Mouse (Mus musculus) forebrain, embryonic 15.5 days (tissue): ENCODE results near the gene Slc38a2. TPM values are rescaled to one million over a fixed set of nuclear protein-coding genes. Genes with fewer than 3 reads are reported as not detected.

ENCODE experiments used
- ATAC-seq: fragments of 200-750 bp; cut with Nextera tagmentation; replicated peaks from 2 replicates; pipeline ENCODE4 v1.8.0; 2017; ENCODE audit warnings: mild to moderate bottlenecking, moderate TSS enrichment, moderate library complexity
- H3K27ac ChIP-seq: fragments of 300-500 bp; sonication (generic); replicated peaks from 2 replicates; pipeline ENCODE4 v1.5.1; 2015; ENCODE audit warnings: mild to moderate bottlenecking, inconsistent platforms
- H3K27me3 ChIP-seq: fragments of 300-500 bp; sonication (generic); 2 replicates; pipeline ENCODE4 v1.6.1; 2015; ENCODE audit warnings: inconsistent platforms
- H3K36me3 ChIP-seq: fragments of 300-500 bp; sonication (generic); 2 replicates; pipeline ENCODE4 v1.6.1; 2015; ENCODE audit warnings: mild to moderate bottlenecking, inconsistent platforms
- H3K4me1 ChIP-seq: fragments of 300-500 bp; sonication (generic); 2 replicates; pipeline ENCODE4 v1.6.1; 2015; ENCODE audit warnings: inconsistent platforms
- H3K4me2 ChIP-seq: fragments of 300-500 bp; sonication (generic); replicated peaks from 2 replicates; pipeline ENCODE4 v1.6.1; 2015; ENCODE audit warnings: mild to moderate bottlenecking, inconsistent platforms
- H3K4me3 ChIP-seq: fragments of 300-500 bp; sonication (generic); 2 replicates; pipeline ENCODE4 v1.5.1; 2015; ENCODE audit warnings: mild to moderate bottlenecking, inconsistent platforms
- H3K9ac ChIP-seq: fragments of 300-500 bp; sonication (generic); replicated peaks from 2 replicates; pipeline ENCODE4 v1.6.1; 2015; ENCODE audit warnings: mild to moderate bottlenecking, inconsistent platforms
- H3K9me3 ChIP-seq: fragments of 300-500 bp; sonication (generic); 2 replicates; pipeline ENCODE4 v1.6.1; 2016; ENCODE audit warnings: inconsistent platforms
- WGBS: fragments of 180-500 bp; shearing (Covaris S2); methylation state at CpG from one replicate; pipeline ENCODE4 v1.1.7; 2015; ENCODE audit warnings: mixed read lengths; 5-methylcytosine and 5-hydroxymethylcytosine counted together
- polyA plus RNA-seq: library from polyadenylated mRNA; unstranded; fragments of >200 nt; fragmentation: Nextera tagmentation; extraction: Ambion mirVana; gene quantifications from 2 replicates; pipeline ENCODE4 v1.2.1, GENCODE M21; 2015

The Slc38a2 gene
- polyA plus RNA-seq, 1 experiment from 2014 or later, result 157 TPM

DNA sequence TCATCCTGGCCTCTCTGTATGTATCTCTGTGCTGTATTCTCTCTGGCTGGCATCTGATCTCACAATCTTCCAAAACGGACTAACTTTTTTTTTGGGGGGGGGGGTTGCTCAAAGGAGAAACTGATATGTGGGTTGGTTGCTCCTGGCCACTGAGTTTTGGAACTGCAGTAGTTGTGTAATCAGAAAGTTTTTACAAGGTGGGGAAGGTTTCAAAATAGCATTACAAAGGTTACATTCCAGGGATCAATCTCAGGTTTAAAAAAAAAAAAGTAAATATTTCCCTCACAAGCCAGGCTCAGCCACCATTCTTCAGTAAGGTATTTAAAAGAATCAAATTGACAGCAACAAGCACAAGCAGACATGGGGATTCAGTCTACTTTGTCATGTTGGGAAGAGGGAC lies 25.4 kb downstream of the Slc38a2 start:
- no peak overlapping the region for H3K4me2 ChIP-seq
- H3K9ac ChIP-seq, result no peak overlapping the region
- no peaks in the 10 kb centered on the region for H3K36me3 ChIP-seq
- H3K4me1 ChIP-seq, result no peaks in the 10 kb centered on the region
- WGBS, result 79% methylated on average over 1 of the region's 1 CpGs
- no peaks in the 10 kb centered on the region for H3K9me3 ChIP-seq
- H3K27ac ChIP-seq, result no peak overlapping the region
- peaks cover 3% of the 10 kb centered on the region; the same call in 1 of the 2 replicates for H3K27me3 ChIP-seq
- no peak for ATAC-seq
- no peak overlapping the region for H3K4me3 ChIP-seq

DNA sequence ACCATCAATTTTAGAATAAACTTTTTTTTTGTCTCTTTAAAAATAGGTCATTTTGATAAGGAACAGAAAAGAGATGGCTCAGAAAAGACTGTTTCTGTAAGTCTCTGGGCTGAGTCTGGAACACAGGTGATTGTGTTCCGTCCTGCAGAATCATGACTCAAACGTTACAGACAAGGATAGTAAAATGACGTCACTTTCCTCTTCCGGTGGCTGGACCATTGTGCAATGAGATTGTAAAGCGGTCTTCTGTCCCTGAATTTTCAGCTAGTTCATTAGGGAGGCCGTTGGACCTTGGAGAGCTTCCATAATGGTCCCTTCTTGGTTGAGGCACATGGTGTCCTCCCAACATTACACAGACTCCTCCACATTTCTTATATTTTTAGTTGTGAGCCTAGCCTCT lies 29.8 kb downstream of the Slc38a2 start:
- 84% methylated on average over 6 of the region's 6 CpGs for WGBS

GRCm38 (mm10) chr15:96666663-96667062 lies 32.9 kb downstream of the Slc38a2 start:
- Histone ChIP-seq H3K27me3 (no peaks in the 10 kb centered on the region), H3K4me3 (peak overlapping the region; percentile 8; the same call in 1 of the 2 replicates), H3K27ac (no peak overlapping the region), H3K4me2 (peak overlapping the region; percentile 28), H3K9me3 (no peaks in the 10 kb centered on the region), H3K36me3 (no peaks in the 10 kb centered on the region), H3K4me1 (no peaks in the 10 kb centered on the region), H3K9ac (no peak overlapping the region)
- ATAC-seq, result 0 out of 2 replicates have a peak, but pooled peaks have one; percentile 38
- 4% methylated on average over 7 of the region's 7 CpGs for WGBS

More for the DNA sequence above, 29.8 kb downstream of the Slc38a2 start:
- no peaks in the 10 kb centered on the region for H3K9me3 ChIP-seq
- H3K9ac ChIP-seq, result no peak overlapping the region
- H3K4me1 ChIP-seq, result no peaks in the 10 kb centered on the region
- no peak overlapping the region for H3K4me3 ChIP-seq
- no peaks in the 10 kb centered on the region for H3K36me3 ChIP-seq
- H3K27me3 ChIP-seq, result no peaks in the 10 kb centered on the region
- H3K27ac ChIP-seq, result no peak overlapping the region
- no peak overlapping the region for H3K4me2 ChIP-seq
- no peak for ATAC-seq

DNA sequence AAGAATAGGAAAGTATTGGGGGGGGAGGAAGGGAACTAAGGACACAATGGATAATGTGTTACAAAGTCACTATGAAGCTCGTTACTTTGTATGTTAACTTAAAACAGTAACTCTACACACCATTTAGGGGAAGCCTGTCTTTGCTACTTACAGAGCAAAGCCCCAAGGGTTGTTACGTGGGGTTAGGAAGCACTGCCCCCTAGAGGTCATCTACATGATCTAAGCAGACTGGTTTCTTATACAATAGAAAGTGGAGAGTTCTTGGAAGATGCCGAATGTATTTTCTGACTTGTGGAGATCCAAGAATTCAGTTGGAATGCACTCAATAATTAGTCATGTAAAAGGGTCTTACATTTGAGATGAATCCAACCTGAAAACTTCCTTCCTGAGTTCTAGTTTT lies 33.6 kb downstream of the Slc38a2 start:
- 7% methylated on average over 3 of the region's 3 CpGs for WGBS
- Histone ChIP-seq H3K4me3 (no peak overlapping the region), H3K9ac (no peak overlapping the region), H3K27me3 (no peaks in the 10 kb centered on the region), H3K9me3 (no peaks in the 10 kb centered on the region), H3K4me1 (no peaks in the 10 kb centered on the region), H3K4me2 (no peak overlapping the region), H3K27ac (no peak overlapping the region), H3K36me3 (no peaks in the 10 kb centered on the region)
- peak; percentile 84; the same call in 1 of the 2 replicates for ATAC-seq

DNA sequence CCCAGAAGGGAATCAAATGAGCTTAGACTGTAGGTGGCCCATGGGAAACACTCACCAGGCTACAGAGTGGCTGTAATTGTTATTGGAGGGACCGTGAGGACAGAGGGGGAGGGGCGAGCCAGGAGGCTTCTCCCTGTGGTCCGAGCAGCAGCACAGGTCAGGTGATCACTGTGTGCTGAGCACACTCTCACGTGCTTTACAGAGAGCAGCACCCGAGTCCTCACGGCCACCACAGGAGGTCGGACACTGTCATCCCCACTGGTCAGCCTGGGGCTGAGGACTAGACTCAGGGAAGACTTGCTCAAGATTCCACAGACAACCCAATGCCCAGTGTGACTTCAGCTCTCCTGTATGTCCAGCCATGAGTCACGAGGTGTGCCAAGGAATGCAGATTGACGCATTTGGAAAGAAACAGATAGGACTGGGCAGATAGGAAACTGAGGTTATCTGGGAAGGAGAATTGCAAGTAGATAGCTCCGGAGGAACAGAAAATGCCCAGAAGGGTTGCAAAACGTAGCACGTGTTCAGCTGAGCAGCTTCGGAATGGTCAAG lies 38.9 kb downstream of the Slc38a2 start:
- 70% methylated on average over 13 of the region's 13 CpGs for WGBS
- H3K9me3 ChIP-seq, result no peaks in the 10 kb centered on the region
- no peak overlapping the region for H3K9ac ChIP-seq
- H3K27me3 ChIP-seq, result no peaks in the 10 kb centered on the region
- no peak overlapping the region for H3K4me2 ChIP-seq
- H3K36me3 ChIP-seq, result no peaks in the 10 kb centered on the region
- H3K4me3 ChIP-seq, result no peak overlapping the region
- no peak overlapping the region for H3K27ac ChIP-seq
- H3K4me1 ChIP-seq, result no peaks in the 10 kb centered on the region
- ATAC-seq, result no peak

DNA sequence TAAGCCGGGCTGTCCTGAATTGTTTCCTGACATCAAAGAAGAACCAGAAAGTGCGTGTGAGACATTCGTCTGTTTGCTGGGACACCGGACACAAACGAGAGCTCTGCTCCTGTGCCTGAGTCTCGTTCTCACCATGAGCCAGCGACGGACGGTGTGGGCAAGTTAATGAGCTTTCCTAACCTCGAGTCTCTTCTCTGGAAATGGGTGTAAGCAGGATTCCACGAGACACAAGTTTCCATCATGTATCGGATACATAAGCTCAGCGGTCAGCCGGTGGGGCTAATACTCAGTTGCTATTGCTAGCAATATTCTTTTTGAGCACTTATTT lies 41.3 kb downstream of the Slc38a2 start:
- Histone ChIP-seq H3K27ac (no peak overlapping the region), H3K9me3 (no peaks in the 10 kb centered on the region), H3K4me2 (no peak overlapping the region), H3K4me1 (no peaks in the 10 kb centered on the region), H3K9ac (no peak overlapping the region), H3K36me3 (no peaks in the 10 kb centered on the region), H3K27me3 (no peaks in the 10 kb centered on the region), H3K4me3 (no peak overlapping the region)
- WGBS, result 71% methylated on average over 14 of the region's 14 CpGs
- no peak for ATAC-seq

DNA sequence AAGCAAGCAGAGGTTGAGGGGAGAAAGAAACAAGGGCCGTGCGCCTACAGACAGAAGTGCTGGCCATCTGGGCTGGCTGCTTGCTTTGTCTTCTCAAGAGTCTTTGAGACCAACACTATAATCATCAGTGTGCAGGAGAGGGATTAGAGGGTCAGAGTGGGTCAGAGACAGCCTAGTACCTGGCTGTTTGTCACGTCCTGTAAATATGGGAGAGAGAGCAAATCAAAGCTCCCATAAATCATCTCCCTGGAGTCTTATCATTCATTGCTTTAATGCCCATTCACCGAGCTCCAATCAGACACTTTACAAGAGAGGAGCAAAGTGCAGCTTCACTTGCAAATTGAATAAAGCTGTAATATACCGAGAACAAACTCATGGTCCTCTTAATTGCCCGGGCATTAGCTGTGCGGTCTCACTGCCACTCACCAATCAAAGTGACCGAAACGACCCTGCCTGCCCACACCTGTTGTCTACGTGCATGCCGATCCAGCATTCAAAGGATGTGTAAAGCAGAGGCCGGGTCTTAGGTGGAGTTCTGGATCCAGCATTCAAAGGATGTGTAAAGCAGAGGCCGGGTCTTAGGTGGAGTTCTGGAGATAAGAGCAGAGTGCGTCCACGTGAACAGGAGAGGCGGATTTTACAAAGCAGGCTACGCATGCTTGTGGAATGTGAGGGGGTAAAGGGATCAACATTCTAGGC lies 41.8 kb downstream of the Slc38a2 start:
- no peak for ATAC-seq
- no peaks in the 10 kb centered on the region for H3K9me3 ChIP-seq
- no peaks in the 10 kb centered on the region for H3K36me3 ChIP-seq
- no peak overlapping the region for H3K4me2 ChIP-seq
- H3K27ac ChIP-seq, result no peak overlapping the region
- 67% methylated on average over 17 of the region's 17 CpGs for WGBS
- no peak overlapping the region for H3K4me3 ChIP-seq
- H3K27me3 ChIP-seq, result no peaks in the 10 kb centered on the region
- H3K4me1 ChIP-seq, result peaks cover 5% of the 10 kb centered on the region
- no peak overlapping the region for H3K9ac ChIP-seq

GRCm38 (mm10) chr15:96655514-96655913 lies 44.0 kb downstream of the Slc38a2 start:
- ATAC-seq, result no peak
- H3K4me2 ChIP-seq, result no peak overlapping the region
- no peaks in the 10 kb centered on the region for H3K36me3 ChIP-seq
- H3K4me1 ChIP-seq, result peaks cover 14% of the 10 kb centered on the region
- no peak overlapping the region for H3K27ac ChIP-seq
- H3K9me3 ChIP-seq, result no peaks in the 10 kb centered on the region
- 94% methylated on average over 14 of the region's 14 CpGs for WGBS
- no peak overlapping the region for H3K9ac ChIP-seq
- H3K4me3 ChIP-seq, result no peak overlapping the region
- H3K27me3 ChIP-seq, result no peaks in the 10 kb centered on the region

- Histone ChIP-seq H3K4me1 (peaks cover 14% of the 10 kb centered on the region), H3K27ac (no peak overlapping the region), H3K36me3 (no peaks in the 10 kb centered on the region), H3K4me2 (no peak overlapping the region), H3K27me3 (no peaks in the 10 kb centered on the region), H3K4me3 (no peak overlapping the region), H3K9me3 (no peaks in the 10 kb centered on the region), H3K9ac (no peak overlapping the region)
- WGBS, result 82% methylated on average over 8 of the region's 8 CpGs
- no peak for ATAC-seq
Measured at GRCm38 (mm10) chr15:96654714-96655113, 44.8 kb downstream of the Slc38a2 start.

GRCm38 (mm10) chr15:96653011-96653410 lies 46.5 kb downstream of the Slc38a2 start:
- H3K27ac ChIP-seq, result peak overlapping the region; percentile 50
- no peak for ATAC-seq
- no peak overlapping the region for H3K4me2 ChIP-seq

GRCm38 (mm10) chr15:96652531-96652930 lies 47.0 kb downstream of the Slc38a2 start:
- H3K36me3 ChIP-seq, result no peaks in the 10 kb centered on the region
- H3K9ac ChIP-seq, result no peak overlapping the region
- peak overlapping the region; percentile 17; the same call in 1 of the 2 replicates for H3K4me2 ChIP-seq
- no peak for ATAC-seq
- no peaks in the 10 kb centered on the region for H3K27me3 ChIP-seq
- peak overlapping the region; percentile 50 for H3K27ac ChIP-seq
- H3K9me3 ChIP-seq, result no peaks in the 10 kb centered on the region
- 26% methylated on average over 10 of the region's 10 CpGs for WGBS
- H3K4me3 ChIP-seq, result no peak overlapping the region
- H3K4me1 ChIP-seq, result peaks cover 16% of the 10 kb centered on the region

More at GRCm38 (mm10) chr15:96653011-96653410, 46.5 kb downstream of the Slc38a2 start:
- no peak overlapping the region for H3K4me3 ChIP-seq
- no peak overlapping the region for H3K9ac ChIP-seq
- H3K36me3 ChIP-seq, result no peaks in the 10 kb centered on the region
- H3K27me3 ChIP-seq, result no peaks in the 10 kb centered on the region
- 88% methylated on average over 16 of the region's 16 CpGs for WGBS
- H3K9me3 ChIP-seq, result no peaks in the 10 kb centered on the region
- peaks cover 14% of the 10 kb centered on the region for H3K4me1 ChIP-seq

DNA sequence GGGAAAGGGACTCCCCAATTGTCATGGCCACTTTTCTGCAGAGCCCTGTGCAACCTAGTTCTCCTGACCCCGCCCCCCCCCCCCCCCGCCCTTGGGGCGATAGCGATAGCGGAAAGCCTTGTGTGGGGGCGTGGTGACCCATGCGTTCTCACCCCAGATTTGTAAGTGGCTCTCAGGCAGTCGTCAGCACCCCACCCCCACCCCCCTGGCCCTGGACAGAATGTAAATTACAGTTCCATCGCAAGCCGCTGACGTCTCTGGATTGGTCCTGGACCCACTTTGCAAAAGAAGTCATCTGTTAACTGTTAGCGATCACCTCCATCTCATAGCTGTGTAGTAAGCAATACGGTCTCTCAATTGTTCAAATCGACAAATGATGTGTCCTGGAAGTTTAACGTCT lies 52.2 kb downstream of the Slc38a2 start:
- Histone ChIP-seq H3K36me3 (no peaks in the 10 kb centered on the region), H3K27me3 (no peaks in the 10 kb centered on the region), H3K4me3 (no peak overlapping the region), H3K4me2 (no peak overlapping the region), H3K9me3 (no peaks in the 10 kb centered on the region), H3K4me1 (peaks cover 17% of the 10 kb centered on the region), H3K27ac (no peak overlapping the region), H3K9ac (no peak overlapping the region)
- ATAC-seq, result no peak
- 33% methylated on average over 14 of the region's 15 CpGs for WGBS
